Mouse (Mus musculus) intestine, postnatal 0 days (tissue): Measurements from ENCODE around the gene Notch1. TPM values are rescaled to one million over a fixed set of nuclear protein-coding genes. Genes with fewer than 3 reads are reported as not detected.
A peak's percentile ranks its signal among the peaks of the same experiment; 100 is the strongest.

ENCODE experiments used
- ATAC-seq: fragments of 200-750 bp; cut with Nextera tagmentation; 2 replicates; pipeline ENCODE4 v1.8.0; 2017; ENCODE audit warnings: mild to moderate bottlenecking, moderate TSS enrichment, moderate library complexity
- H3K27ac ChIP-seq: fragments of 300-500 bp; sonication (generic); 2 replicates; pipeline ENCODE4 v1.5.1; 2014; ENCODE audit warnings: mild to moderate bottlenecking, low read depth, low read length, moderate library complexity
- H3K27me3 ChIP-seq: fragments of 300-500 bp; sonication (generic); replicated peaks from 2 replicates; pipeline ENCODE4 v1.6.1; 2014; ENCODE audit warnings: low read length, mixed read lengths; ENCODE audit not compliant: control insufficient read depth, insufficient read depth
- H3K36me3 ChIP-seq: fragments of 300-500 bp; sonication (generic); 2 replicates; pipeline ENCODE4 v1.6.1; 2014; ENCODE audit warnings: mild to moderate bottlenecking, moderate library complexity; ENCODE audit not compliant: control insufficient read depth, insufficient read depth
- H3K4me1 ChIP-seq: fragments of 300-500 bp; sonication (generic); replicated peaks from 2 replicates; pipeline ENCODE4 v1.6.1; 2014; ENCODE audit warnings: antibody characterized with exemption, low read length, mixed read lengths; ENCODE audit not compliant: control insufficient read depth, insufficient read depth
- H3K4me2 ChIP-seq: fragments of 300-500 bp; sonication (generic); replicated peaks from 2 replicates; pipeline ENCODE4 v1.6.1; 2014; ENCODE audit warnings: low read depth, mild to moderate bottlenecking, moderate library complexity
- H3K4me3 ChIP-seq: fragments of 300-500 bp; sonication (generic); 2 replicates; pipeline ENCODE4 v1.5.1; 2014; ENCODE audit warnings: low read depth, low read length
- H3K9ac ChIP-seq: fragments of 300-500 bp; sonication (generic); 2 replicates; pipeline ENCODE4 v1.6.1; 2014; ENCODE audit warnings: mild to moderate bottlenecking, low read depth, low read length
- H3K9me3 ChIP-seq: fragments of 300-500 bp; sonication (generic); 2 replicates; pipeline ENCODE4 v1.6.1; 2016; ENCODE audit warnings: mixed run types; ENCODE audit not compliant: control insufficient read depth
- CTCF ChIP-seq: sonication (generic); IDR thresholded peaks from 2 replicates; pipeline ENCODE4 v1.5.1; 2016; ENCODE audit warnings: low read depth, mild to moderate bottlenecking, control low read depth, antibody characterized with exemption, moderate library complexity
- WGBS: fragments of 180-500 bp; shearing (Covaris S2); extraction: QIAGEN DNeasy Blood & Tissue Kit; methylation state at CpG from one replicate; pipeline ENCODE4 v1.1.7; 2014; 5-methylcytosine and 5-hydroxymethylcytosine counted together
- polyA plus RNA-seq: library from polyadenylated mRNA; unstranded; fragments of >200 nt; fragmentation: Nextera tagmentation; extraction: Ambion mirVana; gene quantifications from 2 replicates; pipeline ENCODE4 v1.2.1, GENCODE M21; 2015

Gene Notch1
- polyA plus RNA-seq, 1 experiment from 2014 or later, result 3.6 TPM

- Histone ChIP-seq H3K4me2 (peak overlapping the region; percentile 96), H3K4me3 (no peak overlapping the region), H3K36me3 (peaks cover 5% of the 10 kb centered on the region; the same call in 1 of the 2 replicates), H3K27me3 (no peaks in the 10 kb centered on the region), H3K9ac (no peak overlapping the region), H3K9me3 (no peaks in the 10 kb centered on the region), H3K27ac (no peak overlapping the region), H3K4me1 (peaks cover 12% of the 10 kb centered on the region)
- no peak for TF ChIP-seq CTCF
- 70% methylated on average over 4 of the region's 4 CpGs for WGBS
- ATAC-seq, result no peak
These were observed 16.4 kb downstream of the Notch1 start for GRCm38 (mm10) chr2:26500027-26500598.

GRCm38 (mm10) chr2:26498694-26499093, 17.8 kb downstream of the Notch1 start:
- Histone ChIP-seq H3K9me3 (no peaks in the 10 kb centered on the region), H3K36me3 (peaks cover 5% of the 10 kb centered on the region; the same call in 1 of the 2 replicates), H3K4me3 (no peak overlapping the region), H3K27ac (no peak overlapping the region; the same call in 1 of the 2 replicates), H3K4me2 (no peak overlapping the region), H3K4me1 (peaks cover 17% of the 10 kb centered on the region), H3K9ac (no peak overlapping the region), H3K27me3 (no peaks in the 10 kb centered on the region)
- 59% methylated on average over 8 of the region's 8 CpGs for WGBS
- TF ChIP-seq CTCF, result no peak
- no peak for ATAC-seq

- Histone ChIP-seq H3K4me3 (no peak overlapping the region), H3K4me1 (peaks cover 22% of the 10 kb centered on the region), H3K4me2 (0 out of 2 replicates have a peak overlapping the region, but pooled peaks have one; percentile 9), H3K9ac (no peak overlapping the region), H3K27ac (no peak overlapping the region; the same call in 1 of the 2 replicates), H3K27me3 (no peaks in the 10 kb centered on the region), H3K9me3 (no peaks in the 10 kb centered on the region), H3K36me3 (peaks cover 5% of the 10 kb centered on the region; the same call in 1 of the 2 replicates)
- TF ChIP-seq CTCF, result no peak
- no peak for ATAC-seq
- 59% methylated on average over 11 of the region's 11 CpGs for WGBS
These were observed 18.5 kb downstream of the Notch1 start for GRCm38 (mm10) chr2:26497861-26498533.

- Histone ChIP-seq H3K9me3 (no peaks in the 10 kb centered on the region), H3K9ac (no peak overlapping the region), H3K27me3 (no peaks in the 10 kb centered on the region), H3K4me3 (no peak overlapping the region), H3K4me2 (no peak overlapping the region), H3K27ac (no peak overlapping the region), H3K36me3 (peaks cover 5% of the 10 kb centered on the region; the same call in 1 of the 2 replicates), H3K4me1 (peaks cover 21% of the 10 kb centered on the region)
- TF ChIP-seq CTCF, result no peak
- no peak for ATAC-seq
- 68% methylated on average over 3 of the region's 3 CpGs for WGBS
These were observed 20.0 kb downstream of the Notch1 start for GRCm38 (mm10) chr2:26496451-26496850.

GRCm38 (mm10) chr2:26495701-26496100, 20.8 kb downstream of the Notch1 start:
- no peak for ATAC-seq
- H3K36me3 ChIP-seq, result peaks cover 5% of the 10 kb centered on the region; the same call in 1 of the 2 replicates
- H3K4me2 ChIP-seq, result no peak overlapping the region
- H3K4me1 ChIP-seq, result peaks cover 18% of the 10 kb centered on the region
- H3K4me3 ChIP-seq, result no peak overlapping the region
- no peaks in the 10 kb centered on the region for H3K9me3 ChIP-seq
- H3K27me3 ChIP-seq, result no peaks in the 10 kb centered on the region
- WGBS, result 77% methylated on average over 2 of the region's 2 CpGs
- no peak for TF ChIP-seq CTCF
- H3K9ac ChIP-seq, result no peak overlapping the region
- H3K27ac ChIP-seq, result no peak overlapping the region

- H3K36me3 ChIP-seq, result peaks cover 5% of the 10 kb centered on the region; the same call in 1 of the 2 replicates
- no peak overlapping the region for H3K27ac ChIP-seq
- no peak overlapping the region for H3K4me3 ChIP-seq
- no peaks in the 10 kb centered on the region for H3K27me3 ChIP-seq
- H3K9ac ChIP-seq, result no peak overlapping the region
- 55% methylated on average over 5 of the region's 5 CpGs for WGBS
- ATAC-seq, result peak; percentile 6; the same call in 1 of the 2 replicates
- peaks cover 12% of the 10 kb centered on the region; the same call in 1 of the 2 replicates for H3K4me1 ChIP-seq
- no peak for TF ChIP-seq CTCF
- no peaks in the 10 kb centered on the region for H3K9me3 ChIP-seq
- H3K4me2 ChIP-seq, result peak overlapping the region; percentile 32; the same call in 1 of the 2 replicates
These were observed 21.5 kb downstream of the Notch1 start for GRCm38 (mm10) chr2:26494991-26495390.
